Mouse (Mus musculus): ENCODE results near the gene Olfr766-ps1. TPM values are rescaled to one million over a fixed set of nuclear protein-coding genes. Genes with fewer than 3 reads are reported as not detected.
"Not testable (repeated sequence)": the region's sequence is repeated elsewhere in the genome, so short reads cannot be mapped to it uniquely, and the experiment has no call there.

The Olfr766-ps1 gene
- not detected in 2 replicates for polyA plus RNA-seq (2015; fragmentation: Nextera tagmentation; extraction: Ambion mirVana)

GRCm38 (mm10) chr10:129068877-129069276 lies at the start of gene Olfr766-ps1:
Olfr766-ps1 (minus strand) TSS chr10:129068977.
- H3K9me3 ChIP-seq, result no peaks in the 10 kb centered on the region
- H3K27me3 ChIP-seq, result no peaks in the 10 kb centered on the region
- no peak within 1 kb of the TSS for H3K9ac ChIP-seq
- no peak for ATAC-seq (ENCODE audit: low read depth)
- no peak within 1 kb of the TSS for H3K4me3 ChIP-seq
- H3K4me2 ChIP-seq, result no peak within 1 kb of the TSS
- no peaks in the 10 kb centered on the region for H3K4me1 ChIP-seq (replicated peaks)
- WGBS, result 86% methylated on average over 2 of the region's 2 CpGs
- H3K36me3 ChIP-seq, result no peaks in the 10 kb centered on the region
- no peak within 1 kb of the TSS for H3K27ac ChIP-seq (replicated peaks)

- no peak within 1 kb of the TSS for H3K4me2 ChIP-seq
- no peaks in the 10 kb centered on the region for H3K9me3 ChIP-seq
- no peaks in the 10 kb centered on the region for H3K4me1 ChIP-seq (replicated peaks)
- 73% methylated on average over 2 of the region's 2 CpGs for WGBS
- H3K9ac ChIP-seq, result no peak within 1 kb of the TSS
- no peaks in the 10 kb centered on the region for H3K27me3 ChIP-seq
- H3K27ac ChIP-seq (replicated peaks), result no peak within 1 kb of the TSS
- H3K36me3 ChIP-seq, result no peaks in the 10 kb centered on the region
- no peak for ATAC-seq (ENCODE audit: low read depth)
- no peak within 1 kb of the TSS for H3K4me3 ChIP-seq
Measured at GRCm38 (mm10) chr10:129117761-129118160, 49.0 kb upstream of the Olfr766-ps1 start, which contains the start of gene Olfr769. Olfr769 (minus strand) TSS chr10:129117861.

- no peak for ATAC-seq (ENCODE audit: low read depth)
- H3K27me3 ChIP-seq, result no peaks in the 10 kb centered on the region
- no peaks in the 10 kb centered on the region for H3K36me3 ChIP-seq
- no peaks in the 10 kb centered on the region for H3K9me3 ChIP-seq
- H3K27ac ChIP-seq (replicated peaks), result no peak overlapping the region
- no peak overlapping the region for H3K4me3 ChIP-seq
- WGBS, result 95% methylated on average over 3 of the region's 3 CpGs
- H3K9ac ChIP-seq, result no peak overlapping the region
- no peaks in the 10 kb centered on the region for H3K4me1 ChIP-seq (replicated peaks)
- H3K4me2 ChIP-seq, result no peak overlapping the region
Measured at GRCm38 (mm10) chr10:129115146-129115545, 46.4 kb upstream of the Olfr766-ps1 start.

GRCm38 (mm10) chr10:129101231-129101630 lies 32.5 kb upstream of the Olfr766-ps1 start:
- ATAC-seq (ENCODE audit: low read depth), result no peak
- H3K27ac ChIP-seq (replicated peaks), result no peak overlapping the region
- no peak overlapping the region for H3K4me3 ChIP-seq
- H3K4me1 ChIP-seq (replicated peaks), result no peaks in the 10 kb centered on the region
- H3K27me3 ChIP-seq, result no peaks in the 10 kb centered on the region
- H3K9me3 ChIP-seq, result no peaks in the 10 kb centered on the region
- 44% methylated on average over 3 of the region's 3 CpGs for WGBS
- H3K36me3 ChIP-seq, result no peaks in the 10 kb centered on the region
- no peak overlapping the region for H3K4me2 ChIP-seq
- no peak overlapping the region for H3K9ac ChIP-seq

GRCm38 (mm10) chr10:129099275-129099674 lies 30.5 kb upstream of the Olfr766-ps1 start, which contains the start of gene Olfr768:
Olfr768 (minus strand) TSS chr10:129099375.
- Histone ChIP-seq H3K27me3 (no peaks in the 10 kb centered on the region), H3K4me3 (no peak within 1 kb of the TSS), H3K27ac (replicated peaks) (no peak within 1 kb of the TSS), H3K36me3 (no peaks in the 10 kb centered on the region), H3K4me2 (no peak within 1 kb of the TSS), H3K9ac (no peak within 1 kb of the TSS), H3K4me1 (replicated peaks) (no peaks in the 10 kb centered on the region), H3K9me3 (no peaks in the 10 kb centered on the region)
- no peak for ATAC-seq (ENCODE audit: low read depth)
- WGBS, result 94% methylated on average over 1 of the region's 1 CpGs

- H3K4me1 ChIP-seq (replicated peaks); H3K4me3 ChIP-seq; H3K9me3 ChIP-seq; ATAC-seq (ENCODE audit: low read depth); H3K27me3 ChIP-seq; H3K36me3 ChIP-seq; H3K9ac ChIP-seq; H3K4me2 ChIP-seq; H3K27ac ChIP-seq (replicated peaks): not testable (repeated sequence)
Measured at GRCm38 (mm10) chr10:129082810-129083209, 14.0 kb upstream of the Olfr766-ps1 start, which contains the start of gene Olfr767. Olfr767 (minus strand) TSS chr10:129082910.

- H3K9me3 ChIP-seq; H3K27me3 ChIP-seq; ATAC-seq (ENCODE audit: low read depth); H3K4me3 ChIP-seq; H3K4me2 ChIP-seq; H3K4me1 ChIP-seq (replicated peaks); H3K9ac ChIP-seq; H3K27ac ChIP-seq (replicated peaks); H3K36me3 ChIP-seq: not testable (repeated sequence)
Measured at GRCm38 (mm10) chr10:129049898-129050297, 18.9 kb downstream of the Olfr766-ps1 start, which contains the start of gene Olfr765. Olfr765 (minus strand) TSS chr10:129049998.

GRCm38 (mm10) chr10:129039796-129040195 lies 29.0 kb downstream of the Olfr766-ps1 start, which contains the start of gene Olfr764-ps1:
Olfr764-ps1 (minus strand) TSS chr10:129039896.
- Histone ChIP-seq H3K9ac (no peak within 1 kb of the TSS), H3K4me2 (no peak within 1 kb of the TSS), H3K36me3 (no peaks in the 10 kb centered on the region), H3K4me3 (no peak within 1 kb of the TSS), H3K4me1 (replicated peaks) (no peaks in the 10 kb centered on the region), H3K9me3 (no peaks in the 10 kb centered on the region), H3K27ac (replicated peaks) (no peak within 1 kb of the TSS), H3K27me3 (no peaks in the 10 kb centered on the region)
- no peak for ATAC-seq (ENCODE audit: low read depth)
- WGBS, result 81% methylated on average over 3 of the region's 3 CpGs

- no peak overlapping the region for H3K27ac ChIP-seq (replicated peaks)
- no peak overlapping the region for H3K4me2 ChIP-seq
- H3K27me3 ChIP-seq, result no peaks in the 10 kb centered on the region
- 70% methylated on average over 2 of the region's 2 CpGs for WGBS
- H3K36me3 ChIP-seq, result no peaks in the 10 kb centered on the region
- H3K4me3 ChIP-seq, result no peak overlapping the region
- H3K9ac ChIP-seq, result no peak overlapping the region
- H3K9me3 ChIP-seq, result no peaks in the 10 kb centered on the region
- H3K4me1 ChIP-seq (replicated peaks), result no peaks in the 10 kb centered on the region
- ATAC-seq (ENCODE audit: low read depth), result no peak
Measured at GRCm38 (mm10) chr10:129028343-129028742, 40.4 kb downstream of the Olfr766-ps1 start.

GRCm38 (mm10) chr10:129026018-129026662 lies 42.6 kb downstream of the Olfr766-ps1 start:
- H3K4me3 ChIP-seq, result no peak overlapping the region
- WGBS, result 59% methylated on average over 3 of the region's 3 CpGs
- no peak overlapping the region for H3K9ac ChIP-seq
- no peak overlapping the region for H3K4me2 ChIP-seq
- H3K36me3 ChIP-seq, result no peaks in the 10 kb centered on the region
- H3K4me1 ChIP-seq (replicated peaks), result no peaks in the 10 kb centered on the region
- no peak overlapping the region for H3K27ac ChIP-seq (replicated peaks)
- 0 out of 2 replicates have a peak, but pooled peaks have one; percentile 59 for ATAC-seq (ENCODE audit: low read depth)
- no peaks in the 10 kb centered on the region for H3K9me3 ChIP-seq
- H3K27me3 ChIP-seq, result no peaks in the 10 kb centered on the region

GRCm38 (mm10) chr10:129023319-129023718 lies 45.5 kb downstream of the Olfr766-ps1 start:
- H3K9ac ChIP-seq, result no peak overlapping the region
- H3K4me1 ChIP-seq (replicated peaks), result no peaks in the 10 kb centered on the region
- no peak overlapping the region for H3K27ac ChIP-seq (replicated peaks)
- no peaks in the 10 kb centered on the region for H3K36me3 ChIP-seq
- H3K4me2 ChIP-seq, result no peak overlapping the region
- H3K4me3 ChIP-seq, result no peak overlapping the region
- H3K27me3 ChIP-seq, result no peaks in the 10 kb centered on the region
- ATAC-seq (ENCODE audit: low read depth), result no peak
- no peaks in the 10 kb centered on the region for H3K9me3 ChIP-seq

- Histone ChIP-seq H3K4me1 (replicated peaks) (no peaks in the 10 kb centered on the region), H3K9ac (no peak overlapping the region), H3K27ac (replicated peaks) (no peak overlapping the region), H3K36me3 (no peaks in the 10 kb centered on the region), H3K27me3 (no peaks in the 10 kb centered on the region), H3K4me3 (no peak overlapping the region), H3K9me3 (no peaks in the 10 kb centered on the region), H3K4me2 (no peak overlapping the region)
- no peak for ATAC-seq (ENCODE audit: low read depth)
Measured at GRCm38 (mm10) chr10:129014477-129014876, 54.3 kb downstream of the Olfr766-ps1 start.

Data from neural tube, embryonic 13.5 days (tissue).